Mouse (Mus musculus): ENCODE data around the gene Tsc22d1. TPM values are rescaled to one million over a fixed set of nuclear protein-coding genes. Genes with fewer than 3 reads are reported as not detected.

The Tsc22d1 gene
- total RNA-seq, 2 experiments from 2014 or later, result 20.2 to 51.1 TPM

DNA sequence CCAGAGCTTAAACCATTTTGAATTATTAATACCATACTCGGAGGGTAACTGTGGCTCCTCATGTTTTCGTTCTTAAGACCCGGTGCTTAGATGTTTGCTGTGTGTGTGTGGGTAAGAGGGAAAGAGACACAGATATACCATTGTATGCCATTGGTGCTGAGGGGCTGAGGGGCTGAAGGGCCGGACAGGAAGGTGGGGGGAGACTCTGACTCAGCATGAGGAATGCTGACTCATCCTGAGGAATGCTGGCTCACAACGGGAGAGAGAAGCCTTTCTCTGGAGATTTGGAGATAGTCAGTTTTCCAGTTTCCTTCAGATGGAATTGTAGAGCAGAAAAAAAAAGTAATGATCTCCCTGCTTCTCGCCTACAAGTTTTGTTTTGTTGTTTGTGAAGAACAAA lies 63.9 kb downstream of the Tsc22d1 start:
- ATAC-seq (replicated peaks; ENCODE audit: low FRiP score, poor library complexity, severe bottlenecking), result no peak

DNA sequence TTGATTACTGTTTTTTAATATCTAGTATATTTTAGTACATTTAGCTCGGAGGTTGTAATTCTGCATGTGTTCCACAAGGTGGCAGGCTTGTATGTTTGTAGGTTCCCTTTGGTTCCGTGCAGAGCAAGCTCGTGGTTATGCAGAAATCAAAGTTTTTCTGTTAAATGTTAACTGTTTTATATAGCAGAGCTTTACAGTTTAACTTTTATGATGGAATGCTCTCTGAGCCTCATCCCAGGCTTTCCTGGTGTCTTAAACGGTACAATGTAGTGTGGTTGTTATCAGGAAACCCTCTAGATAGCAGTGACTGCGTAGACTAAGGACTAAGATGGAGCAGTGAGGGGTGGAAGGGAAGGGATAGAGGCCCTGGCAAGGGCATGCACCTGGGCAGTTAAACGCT lies 65.1 kb downstream of the Tsc22d1 start:
- ATAC-seq (replicated peaks; ENCODE audit: low FRiP score, poor library complexity, severe bottlenecking), result 0 out of 2 replicates have a peak, but pooled peaks have one; percentile 42

DNA sequence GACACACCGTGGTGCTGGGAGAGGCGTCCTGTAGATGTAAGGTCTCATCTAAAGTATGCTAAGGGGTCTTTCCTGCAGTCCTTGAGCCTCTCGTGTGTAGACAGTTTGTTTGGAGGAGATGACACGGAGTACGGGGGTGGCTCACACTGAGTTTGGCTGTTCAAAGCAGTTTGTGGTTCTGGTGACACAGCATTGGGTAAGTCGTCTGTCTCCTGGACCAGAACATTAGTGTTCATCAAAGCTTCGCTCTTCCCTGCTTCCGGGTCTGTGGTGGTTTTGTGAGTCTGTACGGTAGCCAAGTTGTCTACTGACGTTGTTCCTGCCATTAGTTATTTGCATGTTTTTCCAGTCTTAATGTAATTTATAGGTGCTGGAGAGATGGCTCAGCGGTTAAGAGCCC lies 65.7 kb downstream of the Tsc22d1 start:
- no peak for ATAC-seq (replicated peaks; ENCODE audit: low FRiP score, poor library complexity, severe bottlenecking)

DNA sequence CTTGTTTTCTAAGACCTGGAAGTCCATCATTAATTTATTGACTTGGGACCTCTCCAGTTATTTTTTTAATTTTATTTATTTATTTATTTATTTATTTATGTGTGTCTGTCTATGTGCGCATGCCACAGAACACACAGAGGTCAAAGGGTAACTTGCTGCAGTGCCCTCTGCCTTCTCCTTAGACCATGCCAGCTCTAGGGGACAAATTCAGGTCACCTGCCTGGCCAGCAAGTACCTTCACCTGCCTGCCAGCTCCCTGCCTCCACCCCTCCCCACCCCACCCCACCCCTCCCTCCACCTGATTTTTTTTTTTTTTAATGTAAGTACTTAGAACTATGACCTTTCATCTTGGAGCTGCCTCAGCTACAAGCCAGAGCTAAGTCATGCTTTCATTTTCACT lies 68.9 kb downstream of the Tsc22d1 start:
- ATAC-seq (replicated peaks; ENCODE audit: low FRiP score, poor library complexity, severe bottlenecking), result no peak

DNA sequence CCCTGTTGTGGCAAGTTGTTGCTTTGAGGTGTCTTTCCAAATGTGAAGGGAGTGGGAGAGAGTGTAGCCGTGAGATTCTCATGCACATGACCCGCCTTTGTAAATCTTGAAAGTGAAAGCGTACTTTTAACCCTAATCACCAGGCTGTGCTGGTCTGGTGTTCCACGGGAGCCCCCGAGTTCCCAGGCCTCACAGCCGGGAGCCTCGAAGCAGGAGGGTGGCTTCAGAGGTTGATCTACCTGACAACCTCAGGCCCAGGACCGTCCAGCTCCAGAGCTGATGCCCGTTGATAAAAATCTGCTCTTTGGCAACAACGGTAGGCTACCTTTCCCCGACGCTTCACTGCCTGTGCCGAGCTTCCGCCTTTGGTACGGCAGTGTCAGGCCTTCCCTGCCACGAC lies 72.8 kb downstream of the Tsc22d1 start:
- no peak for ATAC-seq (replicated peaks; ENCODE audit: low FRiP score, poor library complexity, severe bottlenecking)

DNA sequence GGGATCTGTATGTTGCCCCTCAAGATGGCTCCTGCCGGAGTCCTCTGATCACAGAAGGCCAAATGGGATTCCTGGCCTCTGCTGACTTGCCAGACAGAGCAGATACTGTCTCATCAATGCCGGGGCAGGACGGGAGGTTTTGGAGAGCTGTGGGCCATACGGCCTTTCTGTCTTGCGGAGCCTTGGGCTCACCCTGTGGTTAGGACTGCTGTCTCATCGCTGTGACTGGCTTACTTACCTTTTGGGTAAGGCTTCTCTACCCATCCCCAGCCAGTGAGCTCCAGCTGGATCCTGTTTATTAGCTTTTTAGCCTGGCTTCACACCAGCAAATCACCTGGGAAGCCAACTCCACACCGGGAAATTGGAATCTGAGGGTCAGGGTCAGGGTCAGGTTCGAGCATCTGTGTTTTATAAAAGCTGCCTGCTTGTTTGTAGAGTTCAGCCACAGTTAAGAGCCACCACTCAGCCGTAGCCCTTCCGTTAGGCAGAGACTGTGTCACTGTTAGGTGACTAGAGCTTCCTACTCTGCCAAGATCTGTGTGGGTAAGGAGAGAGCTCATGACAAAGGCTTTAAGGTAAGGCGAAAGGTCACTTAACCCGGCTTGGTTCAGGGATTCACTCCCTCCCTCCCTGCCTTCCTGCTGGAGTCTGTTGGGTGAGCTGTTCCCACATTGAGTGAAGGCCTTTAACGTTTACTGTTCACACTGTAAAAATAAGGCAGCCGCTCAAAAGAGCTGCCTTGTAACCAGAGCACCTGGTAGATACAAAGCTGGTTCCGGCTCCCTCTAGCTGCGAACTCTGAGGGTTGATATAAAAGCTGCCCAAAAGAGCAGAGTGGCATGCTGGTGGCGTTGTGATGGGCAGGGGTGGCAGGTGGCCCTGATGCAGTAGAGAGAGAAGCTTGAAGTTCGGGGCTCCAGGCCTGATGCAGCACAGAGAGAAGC lies 73.6 kb downstream of the Tsc22d1 start:
- ATAC-seq (replicated peaks; ENCODE audit: low FRiP score, poor library complexity, severe bottlenecking), result no peak

DNA sequence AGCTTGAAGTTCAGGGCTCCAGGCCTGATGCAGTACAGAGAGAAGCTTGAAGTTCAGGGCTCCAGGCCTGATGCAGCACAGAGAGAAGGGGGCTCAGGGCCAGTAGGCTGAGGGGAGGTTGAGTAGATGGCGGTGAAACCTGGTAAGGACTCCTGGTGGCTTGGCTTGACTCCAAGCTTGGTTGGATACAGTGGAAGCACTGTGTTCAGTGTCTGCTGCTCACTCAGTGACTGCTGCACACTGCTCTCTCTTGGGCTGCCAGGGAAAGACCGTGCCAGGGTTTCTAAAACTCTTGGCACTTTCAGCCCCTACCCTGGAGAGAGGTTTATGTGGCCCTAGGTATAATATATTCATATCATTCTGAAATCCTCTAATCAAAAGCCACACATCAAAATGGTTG lies 74.4 kb downstream of the Tsc22d1 start:
- no peak for ATAC-seq (replicated peaks; ENCODE audit: low FRiP score, poor library complexity, severe bottlenecking)

DNA sequence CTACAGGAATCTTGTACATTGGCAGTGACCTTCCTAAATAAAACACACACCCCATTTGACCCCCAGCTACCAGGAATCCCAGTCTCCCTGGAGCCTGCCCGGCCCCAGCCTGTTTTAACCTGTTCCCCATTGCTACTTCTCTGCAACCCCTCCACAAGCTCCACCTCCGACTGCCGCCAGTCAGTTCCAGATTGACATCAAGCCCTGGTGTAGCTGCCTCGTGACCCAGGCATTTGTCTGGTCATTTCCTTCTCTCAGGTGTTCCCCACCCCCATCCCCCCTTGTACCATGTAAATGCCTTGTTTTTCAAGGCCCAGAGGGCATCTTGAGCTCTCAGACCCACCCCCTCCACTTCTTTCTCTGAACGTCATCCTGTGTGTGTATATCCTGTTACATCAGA lies 80.3 kb downstream of the Tsc22d1 start:
- ATAC-seq (replicated peaks; ENCODE audit: low FRiP score, poor library complexity, severe bottlenecking), result no peak

DNA sequence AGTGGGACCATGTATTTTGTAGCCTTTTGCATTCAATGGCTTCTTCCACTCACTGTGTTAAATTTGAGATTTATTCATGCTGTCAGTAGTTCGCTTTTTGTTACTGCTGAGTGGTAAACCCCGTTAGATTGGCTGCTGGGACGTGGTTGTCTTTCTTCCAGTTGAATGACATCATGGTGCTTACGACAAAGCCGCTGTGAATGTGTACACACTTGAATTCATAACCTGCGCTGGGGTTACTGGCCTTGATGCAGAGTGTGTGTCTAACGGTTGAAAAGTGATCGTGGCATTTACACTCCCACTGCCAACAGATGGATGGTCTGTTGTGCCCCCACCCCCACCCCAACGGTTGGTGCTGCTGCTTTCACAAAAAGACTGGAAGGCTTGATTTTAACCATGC lies 82.4 kb downstream of the Tsc22d1 start:
- ATAC-seq (replicated peaks; ENCODE audit: low FRiP score, poor library complexity, severe bottlenecking), result no peak

DNA sequence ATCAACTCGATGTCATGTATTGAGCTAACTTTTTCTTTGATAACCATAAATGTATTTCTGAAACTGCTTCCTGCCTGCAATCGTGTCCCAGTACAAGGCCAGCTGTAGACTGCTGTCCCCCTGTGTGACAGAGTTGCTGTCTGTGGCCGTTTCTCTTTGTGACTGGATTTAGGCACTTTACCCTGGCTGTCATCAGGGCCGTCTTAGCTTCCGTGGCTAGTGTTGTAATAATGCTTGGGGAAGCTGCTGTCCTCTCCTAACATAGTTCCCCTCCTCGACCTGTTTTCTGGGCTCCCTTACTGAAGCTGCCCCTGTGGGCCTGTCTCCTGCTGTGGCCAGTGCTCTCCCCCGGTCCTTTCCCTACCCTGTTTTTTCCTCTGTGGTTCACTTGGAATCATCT lies 83.4 kb downstream of the Tsc22d1 start:
- ATAC-seq (replicated peaks; ENCODE audit: low FRiP score, poor library complexity, severe bottlenecking), result no peak

DNA sequence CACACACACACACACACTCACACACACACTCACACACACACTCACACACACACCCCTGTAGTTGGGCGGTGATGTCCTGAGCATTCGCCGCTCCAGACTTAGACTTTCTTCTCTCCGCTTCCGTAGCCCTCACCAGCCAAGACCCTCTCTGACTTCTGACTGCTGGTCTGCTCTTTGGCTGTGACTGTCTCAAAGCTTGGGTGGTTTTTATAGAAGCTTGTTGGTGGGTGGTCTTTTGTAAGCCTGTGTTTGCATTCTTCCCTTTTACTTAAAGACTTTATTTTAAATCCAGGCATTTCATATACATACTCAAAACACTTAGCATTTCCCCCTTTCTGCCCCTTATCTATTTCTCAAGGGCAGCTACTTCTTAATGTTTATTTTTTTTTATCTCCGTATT lies 84.7 kb downstream of the Tsc22d1 start:
- ATAC-seq (replicated peaks; ENCODE audit: low FRiP score, poor library complexity, severe bottlenecking), result no peak

DNA sequence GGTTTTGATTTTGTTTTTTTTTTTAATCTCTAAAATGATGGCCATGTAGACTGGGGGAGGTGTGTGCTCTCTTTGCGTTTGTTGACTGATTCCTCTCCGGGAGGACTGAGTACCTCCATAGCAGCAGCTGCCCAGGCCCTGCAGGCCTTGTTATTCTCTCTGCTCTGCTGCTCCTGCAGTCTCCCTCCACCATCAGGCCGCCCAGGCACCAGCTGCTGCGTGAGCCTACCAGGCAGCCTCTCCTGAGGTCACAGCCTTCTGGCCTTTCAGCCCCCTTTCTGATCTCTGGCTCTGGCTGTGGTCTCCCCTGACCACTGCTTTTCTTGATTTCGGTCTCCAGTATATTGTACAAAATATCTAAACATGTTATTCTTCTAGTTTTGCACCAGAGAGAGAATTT lies 85.3 kb downstream of the Tsc22d1 start:
- no peak for ATAC-seq (replicated peaks; ENCODE audit: low FRiP score, poor library complexity, severe bottlenecking)

DNA sequence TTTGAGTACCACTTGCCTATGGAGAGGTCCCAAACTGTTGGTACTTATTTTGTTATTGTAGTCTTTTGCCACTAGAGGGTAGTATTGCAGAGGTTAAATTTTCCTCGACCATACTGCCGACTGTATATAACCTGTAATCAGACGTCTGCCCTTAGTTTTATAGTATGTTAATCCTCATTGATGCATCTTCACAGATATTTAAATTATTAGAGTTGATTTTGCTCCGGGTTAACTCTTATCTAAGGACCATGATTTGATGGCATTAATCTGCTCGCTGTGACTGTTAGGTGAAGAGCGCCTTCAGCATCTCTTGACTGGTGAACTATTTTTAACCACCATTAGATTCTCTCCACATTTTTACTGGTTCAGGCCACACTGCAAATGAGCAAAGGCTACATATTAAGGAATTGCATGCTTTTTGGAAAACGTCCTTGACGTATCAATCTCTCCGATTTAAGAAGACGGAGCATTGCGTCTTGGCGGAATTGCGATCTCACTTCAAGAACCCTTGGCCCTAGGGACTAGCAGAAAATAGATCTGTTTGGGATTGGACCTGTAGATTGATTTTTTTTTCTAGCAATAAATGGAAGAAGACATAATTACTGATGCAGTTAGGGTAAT lies 88.6 kb downstream of the Tsc22d1 start:
- ATAC-seq (replicated peaks; ENCODE audit: low FRiP score, poor library complexity, severe bottlenecking), result peak; percentile 43; the same call in 1 of the 2 replicates

DNA sequence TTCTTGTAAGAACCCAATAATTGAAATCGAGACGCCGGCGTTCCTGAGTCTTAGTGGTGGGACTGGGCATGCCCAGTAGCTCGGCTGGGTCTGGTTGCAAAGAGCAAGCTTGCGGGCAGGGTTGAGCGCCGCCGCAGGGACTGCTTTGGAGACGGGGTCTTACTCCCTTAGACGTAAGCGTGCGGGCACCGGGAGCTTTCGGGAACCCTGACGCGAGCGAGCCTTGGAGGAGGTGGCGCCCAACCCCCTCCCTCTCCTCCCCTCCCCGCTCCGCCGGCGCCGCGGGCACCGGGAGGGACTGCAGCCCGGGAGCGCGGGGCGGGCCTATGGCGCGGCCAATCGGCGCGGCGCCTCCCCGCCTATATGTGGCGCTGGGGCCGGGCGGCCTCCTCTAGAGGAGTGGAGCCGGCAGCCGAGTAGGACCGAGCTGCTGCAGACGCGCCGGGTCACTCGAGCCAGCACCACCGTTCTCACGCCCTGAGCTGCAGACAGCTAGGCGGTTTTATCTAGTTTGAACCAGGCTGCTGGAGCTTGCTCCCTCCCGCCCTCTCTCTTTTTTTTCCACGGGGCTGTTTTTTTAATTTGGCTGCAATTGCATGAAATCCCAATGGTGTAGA lies 89.5 kb downstream of the Tsc22d1 start:
- ATAC-seq (replicated peaks; ENCODE audit: low FRiP score, poor library complexity, severe bottlenecking), result peak; percentile 83

DNA sequence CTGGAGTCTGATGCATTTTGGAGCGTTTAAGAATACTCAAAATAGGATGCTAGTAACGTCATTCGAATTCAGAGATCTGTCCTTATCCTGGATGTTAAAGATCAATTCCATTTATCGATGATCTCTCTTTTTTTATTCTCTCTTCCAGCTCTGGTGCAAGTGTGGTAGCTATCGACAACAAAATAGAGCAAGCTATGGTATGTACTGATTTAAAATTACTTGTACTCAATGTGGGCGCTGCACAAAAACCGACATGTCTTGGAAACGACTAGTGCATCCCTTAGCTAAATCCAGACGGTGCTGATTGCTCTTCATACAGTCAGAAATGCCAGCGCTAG lies 90.3 kb downstream of the Tsc22d1 start:
- ATAC-seq (replicated peaks; ENCODE audit: low FRiP score, poor library complexity, severe bottlenecking), result no peak

DNA sequence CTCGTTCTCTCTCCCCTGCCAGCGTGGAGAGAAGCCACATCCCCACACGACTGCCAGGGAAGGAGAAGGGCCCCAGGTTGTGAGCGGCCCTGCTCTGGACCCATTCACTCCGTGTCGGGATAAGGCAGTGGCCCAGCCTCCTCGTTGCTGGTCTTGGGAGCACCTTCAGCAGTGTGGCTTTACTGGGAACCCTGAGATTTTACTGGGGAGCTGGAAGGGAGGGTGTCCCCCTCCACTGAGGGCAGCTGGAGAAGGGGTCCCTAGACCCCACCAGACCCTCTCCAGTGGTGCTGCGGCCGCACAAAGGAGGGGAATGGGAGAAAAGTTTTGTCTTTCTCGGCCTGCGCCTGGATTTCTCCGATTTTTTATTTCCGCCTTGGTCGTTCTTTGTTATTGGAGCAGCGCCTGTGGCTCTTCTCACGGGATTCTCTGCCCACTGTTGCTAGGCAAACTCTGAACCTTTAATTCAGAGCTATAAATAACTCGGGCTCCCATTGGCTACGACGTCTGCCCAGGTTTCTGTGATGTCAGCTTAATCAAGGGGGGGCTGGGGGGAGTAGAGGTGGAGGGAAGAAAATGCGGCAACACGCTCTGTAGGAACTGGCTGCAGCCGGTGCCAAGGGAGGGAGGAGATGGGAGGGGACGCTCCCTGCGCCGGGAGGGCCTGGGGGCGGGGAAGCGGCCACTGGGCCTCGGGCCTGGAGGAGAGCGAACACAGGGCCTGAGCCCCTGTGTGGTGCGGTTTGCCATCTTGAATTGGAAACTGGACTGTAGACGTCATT lies 90.9 kb downstream of the Tsc22d1 start:
- ATAC-seq (replicated peaks; ENCODE audit: low FRiP score, poor library complexity, severe bottlenecking), result peak; percentile 62

DNA sequence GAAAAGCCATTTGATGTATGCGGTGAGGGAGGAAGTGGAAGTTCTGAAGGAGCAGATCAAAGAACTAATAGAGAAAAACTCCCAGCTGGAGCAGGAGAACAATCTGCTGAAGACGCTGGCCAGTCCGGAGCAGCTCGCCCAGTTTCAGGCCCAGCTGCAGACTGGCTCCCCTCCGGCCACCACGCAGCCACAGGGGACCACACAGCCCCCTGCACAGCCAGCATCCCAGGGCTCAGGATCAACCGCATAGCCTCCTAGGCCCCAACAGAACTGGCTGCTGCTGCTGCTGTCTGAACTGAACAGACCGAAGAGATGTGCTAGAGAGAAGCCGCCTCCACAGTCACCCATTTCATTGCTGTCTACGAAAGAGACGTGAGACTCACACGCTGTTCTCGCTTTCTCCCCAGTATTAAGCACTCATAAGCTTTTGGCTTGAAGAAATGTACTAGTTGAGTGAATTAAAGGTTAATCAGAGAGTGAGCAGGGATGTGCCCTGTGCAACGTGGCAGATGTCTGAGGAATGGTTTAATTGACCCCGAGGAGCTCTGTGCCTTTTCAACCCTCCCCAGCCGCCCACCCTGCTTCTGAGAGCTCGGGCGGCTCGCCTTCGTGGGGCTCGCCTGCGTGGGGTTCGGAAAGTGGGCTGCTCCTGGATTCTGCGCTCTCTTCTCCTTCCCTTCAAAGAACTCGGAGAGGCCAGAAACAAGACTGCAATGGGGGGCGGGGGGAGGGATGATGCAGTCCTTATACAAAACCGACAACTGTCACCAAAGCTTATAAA lies 91.9 kb downstream of the Tsc22d1 start:
- no peak for ATAC-seq (replicated peaks; ENCODE audit: low FRiP score, poor library complexity, severe bottlenecking)

DNA sequence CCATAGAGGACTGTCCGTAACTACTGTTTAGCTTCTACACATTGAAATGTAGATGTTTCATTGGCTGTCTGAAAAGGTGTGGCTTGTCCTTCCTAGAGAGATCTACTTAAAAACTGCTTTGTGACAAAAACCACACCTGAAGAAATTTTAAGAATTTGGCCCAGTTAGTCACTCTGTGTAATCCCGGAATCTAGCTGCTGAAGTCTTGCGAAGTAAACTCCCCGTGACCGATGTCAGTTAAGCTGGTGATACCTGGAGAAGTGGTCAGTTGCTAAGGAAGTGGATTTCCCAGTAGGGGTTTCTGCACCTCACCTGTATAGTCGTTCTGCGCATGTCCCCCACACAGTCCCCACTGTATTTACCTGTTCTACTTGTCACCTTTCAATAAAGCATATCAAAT lies 92.6 kb downstream of the Tsc22d1 start:
- no peak for ATAC-seq (replicated peaks; ENCODE audit: low FRiP score, poor library complexity, severe bottlenecking)

DNA sequence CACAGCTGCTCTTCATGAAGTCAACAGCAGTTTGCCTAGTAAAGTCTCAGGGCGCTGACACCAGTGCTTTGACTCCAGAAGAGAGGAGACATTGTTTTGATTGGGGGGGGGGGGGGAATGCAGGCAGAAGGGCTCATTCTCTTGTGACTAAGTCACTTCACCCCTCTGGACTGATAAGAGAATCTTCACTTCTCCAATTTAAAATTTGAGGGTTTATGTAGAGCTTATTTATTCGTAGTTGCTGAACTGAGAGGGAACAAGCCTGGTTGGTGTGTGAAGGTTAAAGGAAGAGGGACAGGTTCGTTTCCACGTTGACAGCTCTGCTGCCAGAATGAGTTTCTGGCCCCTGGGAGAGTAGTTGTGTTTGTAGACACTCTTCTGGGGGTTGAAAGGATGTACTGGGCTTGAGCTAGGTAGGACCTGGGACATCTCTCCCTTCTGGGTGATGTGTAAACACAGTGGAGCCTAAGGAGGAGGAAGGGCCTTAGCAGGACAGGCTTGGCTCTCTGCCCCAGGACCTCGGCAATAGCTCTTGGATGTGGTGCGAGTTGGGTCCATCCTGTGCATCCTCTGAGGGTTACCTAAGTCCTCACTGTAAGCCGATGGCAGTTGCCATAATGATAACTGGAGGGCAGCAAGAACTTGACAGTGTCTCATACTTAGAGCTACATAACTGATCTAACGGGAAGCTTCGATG lies 93.2 kb downstream of the Tsc22d1 start:
- no peak for ATAC-seq (replicated peaks; ENCODE audit: low FRiP score, poor library complexity, severe bottlenecking)

Measured in erythroid progenitor cell, adult 5-6 weeks (primary cell).